Mouse (Mus musculus) CH12.LX (cell line): ENCODE measurements at regions not wholly inside any gene's neighbourhood (a gene's known extent, or its start where the extent isn't known, plus 50 kb on each side); places are given as distances from the start of the nearest gene placed in this dataset.

Experiments used
- EP300 ChIP-seq: IDR thresholded peaks from 2 replicates; pipeline ENCODE4 v1.6.1; 2011; ENCODE audit warnings: low read length, improper control_type of control experiment
- ETS1 ChIP-seq: conservative IDR thresholded peaks from 2 replicates; pipeline ENCODE4 v1.6.1; 2012; ENCODE audit warnings: low read depth, mild to moderate bottlenecking, inconsistent platforms, low read length, improper control_type of control experiment, moderate library complexity
- POLR2A ChIP-seq: IDR thresholded peaks from 2 replicates; pipeline ENCODE4 v1.6.1; 2011; ENCODE audit warnings: low read depth, mild to moderate bottlenecking, improper control_type of control experiment, low read length
- USF1 ChIP-seq: IDR thresholded peaks from 2 replicates; pipeline ENCODE4 v1.6.1; 2014; ENCODE audit warnings: low read depth, mild to moderate bottlenecking, inconsistent platforms, low read length, improper control_type of control experiment
- ZNF384 ChIP-seq: IDR thresholded peaks from 2 replicates; pipeline ENCODE4 v1.6.1; 2012; ENCODE audit warnings: low read depth, low read length, improper control_type of control experiment, inconsistent platforms

GRCm38 (mm10) chr6:91629230-91629629 is 54.6 kb upstream of the Slc6a6 start:
- TF ChIP-seq USF1 (no peak), ETS1 (no peak), POLR2A (no peak), EP300 (no peak), ZNF384 (no peak)
